Mouse (Mus musculus): ENCODE data around the gene Parp3.
A peak's percentile ranks its signal among the peaks of the same experiment; 100 is the strongest.

Parp3 gene

DNA sequence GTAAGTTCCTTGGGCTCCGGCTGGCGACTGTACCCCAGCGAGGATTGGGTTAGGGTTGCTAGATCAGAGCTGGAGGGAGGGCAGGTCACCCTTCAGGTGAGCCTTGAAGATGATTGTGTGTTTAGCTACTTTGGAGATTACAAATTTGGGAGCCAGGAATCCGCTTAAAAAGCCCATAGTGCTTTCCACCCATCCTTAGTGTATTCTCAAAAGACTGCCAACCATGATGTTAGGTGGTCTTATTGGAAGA, 46.8 kb downstream of the Parp3 start:
- no peak for DNase-seq (ENCODE audit: extremely low read depth, insufficient read length, low spot score)

DNA sequence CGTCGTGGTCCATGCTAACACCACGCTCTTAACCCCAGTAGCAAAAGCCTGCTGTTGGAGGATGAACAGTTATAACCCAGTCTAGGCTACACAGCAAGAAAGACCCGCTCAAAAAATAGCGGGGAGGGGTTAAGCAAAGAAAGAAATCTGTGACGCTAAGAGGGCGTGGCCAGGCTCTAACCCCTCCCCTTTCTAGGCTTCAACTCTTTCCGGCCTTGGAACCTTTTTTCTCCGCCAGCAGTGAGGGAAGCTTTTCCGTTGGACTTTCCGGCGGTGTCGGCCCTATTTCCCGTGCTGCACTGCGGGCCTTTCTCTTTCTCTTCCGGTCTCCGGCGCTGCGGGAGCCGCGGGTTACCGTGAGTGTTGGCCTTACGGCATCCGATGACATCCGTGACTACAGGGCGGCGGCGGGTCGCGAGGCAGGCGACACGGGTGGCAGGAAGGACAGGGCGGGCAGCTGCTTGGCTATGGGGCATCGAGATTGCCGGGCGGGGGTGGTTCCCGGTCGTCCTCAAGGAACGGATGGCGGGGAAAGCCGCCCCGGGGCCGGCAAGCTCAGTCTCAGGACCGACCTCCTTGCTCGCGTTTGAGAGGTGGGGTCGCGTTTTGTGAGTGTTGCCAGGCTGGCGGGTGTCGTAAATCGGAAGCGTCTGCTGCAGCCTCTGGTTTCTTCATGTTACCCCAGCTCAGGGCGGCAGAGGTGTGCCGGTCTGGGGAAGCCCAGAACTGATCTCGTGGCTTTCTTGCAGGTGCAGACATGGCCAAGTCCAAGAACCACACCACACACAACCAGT, 47.3 kb downstream of the Parp3 start, which contains the start of gene Rpl29:
TSS of gene Rpl29 (plus strand) at position 234 of the 794 bp plus-strand sequence.
- peak; percentile 76 for DNase-seq (ENCODE audit: extremely low read depth, insufficient read length, low spot score)

DNA sequence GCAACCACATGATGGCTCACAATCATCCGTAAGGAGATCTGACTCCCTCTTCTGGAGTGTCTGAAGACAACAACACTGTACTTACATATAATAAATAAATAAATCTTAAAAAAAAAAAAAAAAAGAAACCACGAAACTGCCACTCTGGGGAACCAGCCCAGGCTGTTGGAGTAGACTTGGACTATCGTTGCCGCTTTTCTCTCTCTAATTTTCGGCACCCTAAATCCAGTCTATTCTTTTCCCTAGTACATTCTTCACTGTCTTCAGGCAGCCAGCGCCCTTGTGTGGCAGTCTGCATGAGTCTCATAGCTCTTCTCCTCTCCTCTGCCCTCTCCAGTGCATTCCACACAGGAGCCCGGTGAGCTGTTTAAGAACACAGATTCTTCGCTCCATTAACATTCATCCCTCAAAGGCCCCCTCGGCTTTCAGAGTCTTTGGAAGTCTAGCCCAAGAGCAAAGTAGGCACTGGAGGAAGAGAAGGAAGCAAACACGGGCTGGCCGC, 48.0 kb downstream of the Parp3 start:
- DNase-seq (ENCODE audit: extremely low read depth, insufficient read length, low spot score): no peak

DNA sequence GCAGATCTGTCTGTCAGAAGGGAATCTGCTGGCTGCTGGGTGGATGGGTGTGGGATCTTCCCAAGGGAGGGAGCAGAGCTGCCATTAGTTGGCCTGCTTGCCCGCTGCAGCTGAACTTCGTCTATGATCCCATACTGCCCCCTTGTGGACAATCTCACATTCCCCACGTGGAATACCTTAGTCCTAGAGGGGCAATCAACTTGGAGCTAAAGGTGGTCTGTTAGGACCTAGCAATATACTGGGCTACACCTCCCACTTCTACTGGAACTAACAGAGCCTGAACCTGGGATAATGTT, 54.9 kb downstream of the Parp3 start:
- DNase-seq (ENCODE audit: extremely low read depth, insufficient read length, low spot score): peak; percentile 55

DNA sequence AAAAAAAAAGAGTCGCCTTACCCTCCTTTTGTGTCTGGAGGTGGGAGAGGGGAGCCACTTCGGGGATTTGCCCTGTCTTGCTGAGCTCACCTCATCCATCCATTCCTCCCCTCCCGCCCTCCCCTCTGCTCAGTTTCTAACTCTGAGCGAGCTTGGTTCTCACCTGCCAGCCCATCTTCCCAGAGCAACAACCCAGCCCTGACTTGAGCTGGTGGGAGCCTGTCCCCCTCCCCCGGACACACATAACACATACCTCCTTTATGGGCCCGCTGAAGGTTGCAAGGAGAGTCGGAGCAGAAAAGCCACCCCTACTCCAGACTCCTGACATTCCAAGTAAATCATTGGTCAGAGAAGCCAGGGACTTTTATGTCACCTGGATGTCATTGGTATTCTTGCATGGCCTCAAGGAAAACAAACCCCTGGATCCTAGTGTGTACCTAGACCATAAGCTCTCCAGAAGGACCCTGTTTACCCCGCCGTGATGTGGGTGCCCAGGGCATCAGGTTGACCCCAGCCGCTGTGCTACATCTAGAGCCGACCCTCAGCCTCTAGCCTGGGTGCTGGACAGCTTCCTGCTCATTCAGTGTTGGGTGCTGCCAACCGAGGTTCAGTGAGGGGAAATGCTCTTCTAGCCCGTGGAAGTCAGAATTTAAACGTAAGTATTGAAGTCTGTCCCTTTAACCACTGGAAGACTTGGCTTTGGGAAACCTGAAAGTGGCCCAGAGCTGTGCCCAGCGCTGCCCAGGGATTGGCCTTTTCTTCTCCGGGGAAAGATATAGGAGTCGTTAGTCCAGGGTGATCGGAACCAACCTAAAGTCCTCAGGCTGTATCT, 55.5 kb downstream of the Parp3 start:
- peak; percentile 48 for DNase-seq (ENCODE audit: extremely low read depth, insufficient read length, low spot score)

- no peak for DNase-seq (ENCODE audit: extremely low read depth, insufficient read length, low spot score)
Measured at GRCm38 (mm10) chr9:106420608-106421007, 56.1 kb downstream of the Parp3 start.
